Mouse (Mus musculus): ENCODE measurements around the gene Cyp2c39.
"Not testable (repeated sequence)": the region's sequence is repeated elsewhere in the genome, so short reads cannot be mapped to it uniquely, and the experiment has no call there.

The Cyp2c39 gene

DNA sequence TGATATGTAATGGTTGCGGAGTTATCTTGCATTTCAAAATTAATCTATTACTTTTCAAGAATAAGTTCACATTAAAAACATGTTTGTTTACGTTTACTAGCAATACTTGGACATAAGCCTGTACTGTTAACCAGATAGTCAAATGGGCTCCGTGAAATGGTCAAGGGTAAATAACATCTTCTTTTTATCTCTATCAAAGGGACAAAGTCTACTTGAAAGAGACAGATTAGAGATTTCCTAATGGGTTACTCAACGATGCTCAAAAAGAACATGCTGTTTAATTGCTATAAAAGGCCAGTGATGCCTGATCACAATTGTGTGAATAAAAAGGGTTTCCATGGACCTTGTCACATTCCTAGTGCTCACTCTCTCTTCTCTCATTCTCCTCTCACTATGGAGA, at the start of gene Cyp2c39:
Gene Cyp2c39, plus strand, starts transcription at position 329 of the 400 bp plus-strand sequence.
- DNase-seq, result no peak

DNA sequence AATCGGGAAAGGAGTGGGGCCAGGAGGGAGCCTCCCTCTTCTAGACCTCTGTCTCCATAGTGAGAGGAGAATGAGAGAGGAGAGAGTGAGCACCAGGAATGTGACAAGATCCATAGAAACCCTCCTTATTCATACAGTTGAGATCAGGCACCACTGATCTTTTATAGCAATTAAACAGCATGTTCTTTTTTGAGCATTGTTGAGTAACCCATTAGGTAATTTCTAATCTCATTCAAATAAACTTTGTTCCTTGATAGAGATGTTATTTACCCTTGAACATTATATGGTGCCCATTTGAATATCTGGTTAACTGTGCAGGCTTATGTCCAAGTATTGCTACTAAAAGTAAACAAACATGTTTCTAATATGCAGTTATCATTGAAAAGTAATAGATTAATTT, 47.7 kb upstream of the Cyp2c39 start, which contains the start of gene Cyp2c38:
Gene Cyp2c38, minus strand, starts transcription at position 135 of the 400 bp plus-strand sequence.
- no peak for DNase-seq

DNA sequence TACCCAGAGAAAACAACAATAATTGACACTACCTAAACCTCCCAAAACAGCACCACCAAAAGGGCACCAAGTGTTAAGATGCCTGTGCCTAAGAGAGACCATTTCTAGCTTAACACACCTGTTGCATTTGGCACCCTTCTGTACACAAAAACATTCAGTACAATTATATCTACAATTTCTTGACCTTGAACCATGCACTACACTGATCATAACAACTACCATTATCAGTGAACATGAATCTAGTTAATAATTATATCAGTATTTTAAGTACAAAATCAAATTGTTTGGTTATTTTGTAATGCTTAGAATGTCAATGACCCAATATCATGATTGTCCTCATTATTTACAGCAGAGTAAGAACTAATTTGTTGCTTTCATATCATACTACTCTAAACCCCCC, 46.7 kb upstream of the Cyp2c39 start:
- DNase-seq, result no peak

DNA sequence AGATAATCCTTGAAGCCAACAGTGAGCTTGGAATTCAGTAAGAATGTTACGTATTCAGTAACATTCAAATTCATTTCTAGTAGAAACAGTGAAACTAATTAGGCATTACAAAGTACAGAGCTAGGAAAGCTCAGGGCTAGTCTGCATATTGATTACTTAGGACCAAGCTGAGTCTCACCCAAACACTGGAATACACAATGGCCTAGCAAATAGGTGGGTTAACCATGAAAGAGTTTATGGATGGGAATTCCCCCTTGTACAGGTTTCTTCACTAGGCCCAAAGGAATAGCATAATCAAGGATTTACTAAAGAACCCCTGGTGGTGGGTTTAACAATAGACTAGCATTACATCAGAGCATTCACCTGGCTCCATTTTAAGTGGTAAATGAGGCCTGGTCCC, 26.7 kb upstream of the Cyp2c39 start:
- DNase-seq, result not testable (repeated sequence)

DNA sequence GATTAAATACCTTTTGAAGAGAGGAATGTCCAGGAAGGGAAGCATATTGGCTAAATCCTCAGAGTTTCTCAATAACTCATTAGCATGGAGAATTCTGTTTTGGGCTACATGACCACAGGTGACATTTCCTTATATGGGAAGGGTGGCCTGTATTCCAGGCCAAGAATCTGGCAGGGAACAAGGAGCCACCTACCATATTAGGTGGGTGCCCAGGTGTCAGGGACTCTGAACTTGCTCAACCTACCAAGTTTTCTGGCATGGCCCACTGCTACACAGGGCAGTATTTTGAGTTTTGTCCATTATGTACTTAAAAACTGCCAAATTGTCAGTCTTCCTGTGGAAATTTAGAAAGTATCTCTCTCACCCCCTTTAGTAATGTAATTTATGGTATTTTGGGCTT, 4.3 kb upstream of the Cyp2c39 start:
- DNase-seq, result no peak

DNA sequence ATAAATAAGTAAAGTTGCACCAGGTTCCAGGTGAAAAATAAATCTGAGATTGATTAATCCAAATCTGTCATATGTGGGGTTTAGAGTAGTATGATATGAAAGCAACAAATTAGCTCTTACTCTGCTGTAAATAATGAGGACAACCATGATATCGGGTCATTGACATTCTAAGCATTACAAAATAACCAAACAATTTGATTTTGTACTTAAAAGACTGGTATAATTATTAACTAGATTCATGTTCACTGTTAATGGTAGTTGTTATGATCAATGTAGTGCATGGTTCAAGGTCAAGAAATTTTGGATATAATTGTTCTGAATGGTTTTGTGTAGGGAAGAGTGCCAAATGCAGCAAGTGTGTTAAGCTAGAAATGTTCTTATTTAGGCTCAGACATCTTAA, 1.1 kb upstream of the Cyp2c39 start:
- no peak for DNase-seq

Measured in cerebellum, adult 8-10 months (tissue).